Mouse (Mus musculus): Measurements from ENCODE around the gene Prkar2b.

- TF ChIP-seq POLR2A (IDR thresholded peaks at IDR 0.05; ENCODE audit: control insufficient read depth, extremely low read depth, insufficient read depth, low read length, poor library complexity) (no peak), CTCF (IDR thresholded peaks at IDR 0.05; ENCODE audit: borderline replicate concordance, control insufficient read depth, extremely low read depth, insufficient read depth, low read length, poor library complexity) (no peak)
These were observed 147.5 kb downstream of the Prkar2b start for GRCm38 (mm10) chr12:31913614-31914013.
